In genomic region chr10:16467935-16468334, GRCm38 (mm10) we compare ENCODE assay signal across 23 mouse cellular contexts.
DNase-seq lines count a peak whose midpoint lies in the region; TF ChIP-seq lines count a peak whose summit lies in the region.
"Had no signal": no experiment of that assay in that cellular context is flagged by ENCODE, and none has a peak within 500 bp of the region (broad histone marks: within the 10 kb centered on the region; RNA-seq: fewer than 3 reads in every experiment).

No protein-coding gene starts in this region.

- H3K27ac ChIP-seq in layer of hippocampus, adult 2 months: peak overlapping the region; percentile 74
- no peak overlapping the region for H3K27ac ChIP-seq in left cerebral cortex, adult 2 months
- H3K27ac ChIP-seq: heart, embryonic 10.5 days; hindbrain, embryonic 14.5 days; kidney, postnatal 0 days; limb, embryonic 12.5 days; liver, embryonic 12.5 days; midbrain, embryonic 10.5 days; neural tube, embryonic 15.5 days; stomach, postnatal 0 days had no signal

- no peak overlapping the region for H3K4me3 ChIP-seq in layer of hippocampus, adult 2 months
- H3K4me3 ChIP-seq in left cerebral cortex, adult 2 months: no peak overlapping the region
- H3K4me3 ChIP-seq: heart, embryonic 10.5 days; limb, embryonic 12.5 days; liver, embryonic 12.5 days; midbrain, embryonic 10.5 days; neural tube, embryonic 15.5 days had no signal

- intact Hi-C loops in left cerebral cortex, adult 2 months (cut with DNase I): no loop called here

- TF ChIP-seq CTCF in layer of hippocampus, adult 2 months (conservative IDR thresholded peaks at IDR 0.05): no peak
- no peak for TF ChIP-seq CTCF in left cerebral cortex, adult 2 months (IDR thresholded peaks at IDR 0.05)

- peak; percentile 4 to 7 for DNase-seq in cerebellum, postnatal 25 days
- no peak for DNase-seq in cerebellum, adult 8-10 months
- peak; percentile 8 for DNase-seq in retina, postnatal 1 day
- no peak for DNase-seq in retina, embryonic 14.5 days (ENCODE audit: low spot score)
- peak; percentile 22 to 37 for DNase-seq in layer of hippocampus, adult 2 months (ENCODE audit: low spot score in 2 of 2)
- DNase-seq in layer of hippocampus, postnatal 36 days: peak; percentile 17 to 29
- no peak for DNase-seq in right cerebral cortex, postnatal 14 days
- no peak for DNase-seq in left cerebral cortex, adult 2 months (ENCODE audit: extremely low spot score in 1 of 2, low spot score in 2 of 2)
- DNase-seq: adrenal gland, postnatal 14 days; B cell, adult 2 months; cerebellum, adult 9-11 months; heart, postnatal 4 days; kidney, adult 2 months; lung, adult 18-20 months; lung, postnatal 10 days had no signal

Comparison
In these comparisons a context has a peak if more than half of its experiments do, and no peak if none do; other contexts are left out.
1. DNase-seq: peak in cerebellum, postnatal 25 days (2 of 2), retina, postnatal 1 day (single experiment), layer of hippocampus, adult 2 months (2 of 2) and layer of hippocampus, postnatal 36 days (2 of 2); none in cerebellum, adult 8-10 months (single experiment), retina, embryonic 14.5 days (single experiment), right cerebral cortex, postnatal 14 days (single experiment) and left cerebral cortex, adult 2 months (0 of 2).